Mouse (Mus musculus): ENCODE results near the gene Ccna2. TPM values are rescaled to one million over a fixed set of nuclear protein-coding genes. Genes with fewer than 3 reads are reported as not detected.

Gene Ccna2
- polyA plus RNA-seq, 1 experiment: 5.0 TPM

DNA sequence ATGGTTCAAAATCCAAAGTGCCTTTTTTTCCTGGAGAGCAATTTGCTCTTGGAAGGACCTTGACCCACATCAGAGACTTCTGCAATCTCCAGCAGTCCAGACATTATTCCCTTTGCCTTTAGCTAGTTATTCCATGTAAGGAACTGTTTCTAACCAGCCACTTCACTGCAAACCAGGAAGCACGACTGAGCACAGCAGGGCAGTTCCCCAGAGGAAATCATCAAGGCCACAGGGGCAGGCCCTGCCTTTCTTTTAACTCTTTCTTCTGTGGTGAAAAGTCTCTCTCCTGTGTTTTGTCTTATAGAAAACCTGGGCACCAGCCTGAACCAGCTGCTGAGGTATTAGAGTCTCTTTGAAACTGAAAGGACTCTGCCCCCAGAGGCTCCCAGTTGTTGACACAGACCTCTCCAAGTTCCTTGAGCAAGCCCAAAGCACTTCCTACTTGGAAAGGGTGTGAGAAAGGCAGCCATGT, 38.7 kb downstream of the Ccna2 start:
- Histone ChIP-seq H3K4me1 (ENCODE audit: control insufficient read depth, insufficient read depth, low read length) (peaks cover 7% of the 10 kb centered on the region), H3K27ac (ENCODE audit: control insufficient read depth, insufficient read depth, low read depth, low read length) (no peak overlapping the region), H3K36me3 (ENCODE audit: control insufficient read depth, insufficient read depth, low read length) (no peaks in the 10 kb centered on the region), H3K4me3 (ENCODE audit: control insufficient read depth, low read depth, low read length) (peak overlapping the region; percentile 68), H3K27me3 (ENCODE audit: control insufficient read depth, insufficient read depth, low read length) (no peaks in the 10 kb centered on the region)
- TF ChIP-seq CTCF (IDR thresholded peaks at IDR 0.05; ENCODE audit: control insufficient read depth, insufficient read depth, insufficient replicate concordance, low read depth, low read length) (no peak), POLR2A (IDR thresholded peaks at IDR 0.05; ENCODE audit: control insufficient read depth, low read depth, low read length) (no peak)

DNA sequence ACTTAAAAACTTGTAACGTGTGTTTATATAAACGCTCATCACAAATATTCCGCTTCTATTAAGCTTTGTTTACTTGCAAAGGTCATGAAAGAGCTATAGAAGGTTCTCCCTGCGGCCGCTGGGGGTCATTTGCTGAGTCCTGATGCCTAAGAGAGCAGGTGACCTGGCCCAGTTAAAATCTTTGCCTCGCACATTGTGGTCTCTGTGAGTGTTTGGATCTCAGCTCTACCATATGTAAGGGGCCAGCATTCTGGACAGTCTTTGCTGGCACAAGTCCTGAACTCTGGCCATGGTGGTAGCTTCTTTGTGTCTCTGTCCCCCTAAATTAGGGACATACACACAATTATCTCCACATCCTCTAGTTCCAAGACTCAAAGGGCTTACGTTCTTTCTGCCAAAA, 39.2 kb downstream of the Ccna2 start:
- H3K4me3 ChIP-seq (ENCODE audit: control insufficient read depth, low read depth, low read length): peak overlapping the region; percentile 68
- peaks cover 7% of the 10 kb centered on the region for H3K4me1 ChIP-seq (ENCODE audit: control insufficient read depth, insufficient read depth, low read length)
- no peaks in the 10 kb centered on the region for H3K27me3 ChIP-seq (ENCODE audit: control insufficient read depth, insufficient read depth, low read length)
- TF ChIP-seq POLR2A (IDR thresholded peaks at IDR 0.05; ENCODE audit: control insufficient read depth, low read depth, low read length): no peak
- TF ChIP-seq CTCF (IDR thresholded peaks at IDR 0.05; ENCODE audit: control insufficient read depth, insufficient read depth, insufficient replicate concordance, low read depth, low read length): no peak
- H3K27ac ChIP-seq (ENCODE audit: control insufficient read depth, insufficient read depth, low read depth, low read length): 0 out of 2 replicates have a peak overlapping the region, but pooled peaks have one; percentile 39
- H3K36me3 ChIP-seq (ENCODE audit: control insufficient read depth, insufficient read depth, low read length): no peaks in the 10 kb centered on the region

DNA sequence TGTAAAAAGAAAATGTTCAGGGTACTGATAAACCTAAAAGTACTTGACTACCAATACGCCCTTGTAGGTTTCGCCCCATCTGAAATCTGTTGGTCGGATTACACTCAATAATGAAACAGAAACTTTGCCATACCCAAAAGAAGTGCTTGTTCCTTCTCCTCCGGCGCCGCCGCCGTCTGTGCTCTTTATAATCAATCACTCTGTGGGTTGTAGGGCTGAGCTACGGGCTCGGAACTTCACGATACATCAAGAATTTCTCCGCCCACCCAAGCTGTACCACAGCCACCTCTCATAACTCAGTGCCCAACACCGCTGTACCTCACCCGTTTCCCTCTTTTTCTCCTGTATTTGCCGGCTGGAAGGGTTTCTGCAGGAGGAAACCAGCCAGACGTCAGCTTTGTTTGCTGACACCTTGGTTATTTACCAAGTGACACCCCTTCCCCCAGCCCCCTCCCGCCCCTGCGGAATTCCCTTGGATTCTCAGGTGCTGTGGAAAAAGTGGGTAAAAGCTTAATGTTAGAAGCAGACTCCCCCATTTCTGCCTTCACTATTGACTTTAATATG, 39.9 kb downstream of the Ccna2 start:
- peaks cover 7% of the 10 kb centered on the region for H3K4me1 ChIP-seq (ENCODE audit: control insufficient read depth, insufficient read depth, low read length)
- TF ChIP-seq CTCF (IDR thresholded peaks at IDR 0.05; ENCODE audit: control insufficient read depth, insufficient read depth, insufficient replicate concordance, low read depth, low read length) (no peak), POLR2A (IDR thresholded peaks at IDR 0.05; ENCODE audit: control insufficient read depth, low read depth, low read length) (no peak)

DNA sequence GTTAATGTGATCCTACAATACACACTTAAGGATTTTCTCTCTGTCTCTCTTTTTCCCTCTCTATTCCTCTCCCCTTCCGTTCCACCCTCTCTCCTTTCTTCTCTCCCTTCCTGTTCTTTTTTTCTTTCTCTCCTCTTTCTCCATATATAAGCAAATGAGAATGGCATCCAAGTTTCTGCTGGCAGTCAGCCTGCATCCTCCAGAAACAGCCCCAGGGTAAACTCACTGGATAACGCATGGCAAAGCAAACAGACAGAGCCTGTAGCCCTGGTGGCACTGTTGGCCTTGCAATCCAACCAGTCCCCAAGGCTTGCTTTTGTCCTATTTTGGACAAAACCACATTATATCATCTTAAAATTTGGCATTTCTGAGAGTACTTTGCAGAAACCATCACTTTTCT, 40.7 kb downstream of the Ccna2 start:
- H3K27me3 ChIP-seq (ENCODE audit: control insufficient read depth, insufficient read depth, low read length): no peaks in the 10 kb centered on the region
- no peaks in the 10 kb centered on the region for H3K36me3 ChIP-seq (ENCODE audit: control insufficient read depth, insufficient read depth, low read length)
- TF ChIP-seq CTCF (IDR thresholded peaks at IDR 0.05; ENCODE audit: control insufficient read depth, insufficient read depth, insufficient replicate concordance, low read depth, low read length): no peak
- no peak for TF ChIP-seq POLR2A (IDR thresholded peaks at IDR 0.05; ENCODE audit: control insufficient read depth, low read depth, low read length)
- H3K4me1 ChIP-seq (ENCODE audit: control insufficient read depth, insufficient read depth, low read length): peaks cover 7% of the 10 kb centered on the region
- no peak overlapping the region; the same call in 1 of the 2 replicates for H3K27ac ChIP-seq (ENCODE audit: control insufficient read depth, insufficient read depth, low read depth, low read length)
- H3K4me3 ChIP-seq (ENCODE audit: control insufficient read depth, low read depth, low read length): no peak overlapping the region

More for the DNA sequence above, 39.9 kb downstream of the Ccna2 start:
- Histone ChIP-seq H3K4me3 (ENCODE audit: control insufficient read depth, low read depth, low read length) (peak overlapping the region; percentile 72), H3K27me3 (ENCODE audit: control insufficient read depth, insufficient read depth, low read length) (no peaks in the 10 kb centered on the region), H3K27ac (ENCODE audit: control insufficient read depth, insufficient read depth, low read depth, low read length) (no peak overlapping the region), H3K36me3 (ENCODE audit: control insufficient read depth, insufficient read depth, low read length) (no peaks in the 10 kb centered on the region)

DNA sequence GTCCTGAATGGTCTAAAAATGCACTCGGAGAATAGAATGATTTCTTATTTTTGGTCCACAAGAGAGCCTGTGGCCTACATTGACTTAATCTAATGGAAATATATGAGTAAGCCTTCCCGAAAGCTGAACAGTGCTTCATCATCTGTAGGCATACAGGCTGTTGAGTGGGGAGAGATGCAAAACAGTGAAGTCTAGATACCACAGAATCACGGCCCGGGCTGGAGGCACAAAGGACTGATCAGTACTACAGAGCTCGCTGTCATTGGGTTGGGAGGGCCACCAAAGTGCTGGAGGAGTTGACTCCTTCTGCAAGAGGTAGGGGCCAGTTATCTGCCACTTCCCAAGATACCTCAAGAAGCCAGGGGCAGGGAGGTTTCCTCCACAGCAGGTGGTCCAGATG, 41.2 kb downstream of the Ccna2 start:
- H3K36me3 ChIP-seq (ENCODE audit: control insufficient read depth, insufficient read depth, low read length): no peaks in the 10 kb centered on the region
- H3K27me3 ChIP-seq (ENCODE audit: control insufficient read depth, insufficient read depth, low read length): no peaks in the 10 kb centered on the region
- H3K27ac ChIP-seq (ENCODE audit: control insufficient read depth, insufficient read depth, low read depth, low read length): no peak overlapping the region
- peaks cover 7% of the 10 kb centered on the region for H3K4me1 ChIP-seq (ENCODE audit: control insufficient read depth, insufficient read depth, low read length)
- no peak overlapping the region for H3K4me3 ChIP-seq (ENCODE audit: control insufficient read depth, low read depth, low read length)
- TF ChIP-seq POLR2A (IDR thresholded peaks at IDR 0.05; ENCODE audit: control insufficient read depth, low read depth, low read length) (no peak), CTCF (IDR thresholded peaks at IDR 0.05; ENCODE audit: control insufficient read depth, insufficient read depth, insufficient replicate concordance, low read depth, low read length) (no peak)

DNA sequence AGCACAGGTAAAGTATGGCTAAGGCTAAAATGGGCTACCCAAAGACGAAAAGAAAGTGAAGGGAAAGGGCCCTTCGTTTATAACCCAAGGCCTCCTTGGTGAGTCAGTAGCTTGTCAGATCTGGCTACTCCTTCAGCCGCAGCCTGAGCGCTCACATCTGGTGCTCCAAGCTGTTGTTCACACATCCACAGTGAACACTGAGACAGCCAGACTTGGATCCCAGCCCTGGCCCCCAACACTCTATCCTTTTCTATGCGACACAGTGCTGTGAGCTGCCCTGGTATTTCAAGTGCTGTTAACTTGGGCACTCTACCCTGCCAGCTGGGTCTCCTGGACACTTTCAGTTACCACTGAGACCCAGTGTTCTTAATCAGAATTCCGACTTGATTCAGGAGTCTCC, 41.6 kb downstream of the Ccna2 start:
- peaks cover 7% of the 10 kb centered on the region for H3K4me1 ChIP-seq (ENCODE audit: control insufficient read depth, insufficient read depth, low read length)
- no peak overlapping the region for H3K27ac ChIP-seq (ENCODE audit: control insufficient read depth, insufficient read depth, low read depth, low read length)
- TF ChIP-seq POLR2A (IDR thresholded peaks at IDR 0.05; ENCODE audit: control insufficient read depth, low read depth, low read length): no peak
- H3K36me3 ChIP-seq (ENCODE audit: control insufficient read depth, insufficient read depth, low read length): no peaks in the 10 kb centered on the region
- no peak overlapping the region for H3K4me3 ChIP-seq (ENCODE audit: control insufficient read depth, low read depth, low read length)
- H3K27me3 ChIP-seq (ENCODE audit: control insufficient read depth, insufficient read depth, low read length): no peaks in the 10 kb centered on the region

DNA sequence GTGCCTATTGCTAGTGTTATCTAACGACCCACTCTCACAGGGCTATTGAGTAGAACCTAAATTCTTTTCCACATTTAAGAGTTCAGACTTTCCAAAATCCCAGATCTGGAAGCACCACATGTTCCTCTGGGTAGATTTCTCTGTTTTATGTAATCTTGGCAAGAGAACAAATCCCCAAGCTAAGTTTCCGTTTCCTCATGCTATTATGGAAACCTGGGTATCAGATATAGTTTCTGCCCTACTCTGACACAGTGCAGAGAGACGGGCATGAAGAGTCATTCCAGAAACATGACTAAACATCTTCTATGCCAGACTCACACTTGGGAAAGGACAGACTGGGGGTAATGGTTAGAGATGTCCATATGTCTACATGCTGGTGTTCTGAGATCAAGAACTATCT, 47.5 kb downstream of the Ccna2 start:
- Histone ChIP-seq H3K27me3 (ENCODE audit: control insufficient read depth, insufficient read depth, low read length) (no peaks in the 10 kb centered on the region), H3K4me3 (ENCODE audit: control insufficient read depth, low read depth, low read length) (no peak overlapping the region), H3K27ac (ENCODE audit: control insufficient read depth, insufficient read depth, low read depth, low read length) (no peak overlapping the region), H3K4me1 (ENCODE audit: control insufficient read depth, insufficient read depth, low read length) (no peaks in the 10 kb centered on the region; the same call in 1 of the 2 replicates), H3K36me3 (ENCODE audit: control insufficient read depth, insufficient read depth, low read length) (no peaks in the 10 kb centered on the region)
- TF ChIP-seq CTCF (IDR thresholded peaks at IDR 0.05; ENCODE audit: control insufficient read depth, insufficient read depth, insufficient replicate concordance, low read depth, low read length) (no peak), POLR2A (IDR thresholded peaks at IDR 0.05; ENCODE audit: control insufficient read depth, low read depth, low read length) (no peak)
